Mouse (Mus musculus): ENCODE measurements around the gene Gramd1b.

GRCm38 (mm10) chr9:40438731-40439526, 92.3 kb downstream of the Gramd1b start:
- no peak for TF ChIP-seq CTCF (IDR thresholded peaks at IDR 0.05)
- no peak for TF ChIP-seq EP300 (IDR thresholded peaks at IDR 0.05)
